Mouse (Mus musculus) lung, postnatal 36 days (tissue): Measurements from ENCODE around the gene Tnfaip6.

ENCODE experiments used
- DNase-seq: peaks from one replicate; pipeline ENCODE4 v3.0.0; 2022; ENCODE audit warnings: mixed read lengths

Tnfaip6 gene

GRCm38 (mm10) chr2:52053502-52053901, 15.7 kb downstream of the Tnfaip6 start:
- DNase-seq, result no peak

GRCm38 (mm10) chr2:52055616-52056015, 17.8 kb downstream of the Tnfaip6 start:
- DNase-seq, result no peak

GRCm38 (mm10) chr2:52057099-52057498, 19.3 kb downstream of the Tnfaip6 start:
- DNase-seq, result no peak

- DNase-seq, result no peak
Observed at GRCm38 (mm10) chr2:52057681-52058080, 19.9 kb downstream of the Tnfaip6 start.

- no peak for DNase-seq
Observed at GRCm38 (mm10) chr2:52068641-52069040, 30.8 kb downstream of the Tnfaip6 start.

GRCm38 (mm10) chr2:52070816-52071215, 33.0 kb downstream of the Tnfaip6 start:
- DNase-seq, result no peak

- DNase-seq, result peak; percentile 2
Observed at GRCm38 (mm10) chr2:52071241-52071991, 33.6 kb downstream of the Tnfaip6 start.

GRCm38 (mm10) chr2:52072065-52072490, 34.3 kb downstream of the Tnfaip6 start:
- peak; percentile 3 for DNase-seq

GRCm38 (mm10) chr2:52072491-52073140, 34.8 kb downstream of the Tnfaip6 start, which contains the start of gene Rif1:
Gene Rif1, plus strand, starts transcription at chr2:52072832.
- peak; percentile 89 for DNase-seq

GRCm38 (mm10) chr2:52073141-52073904, 35.5 kb downstream of the Tnfaip6 start:
- peak; percentile 40 for DNase-seq

- DNase-seq, result no peak
Observed at GRCm38 (mm10) chr2:52078666-52079065, 40.9 kb downstream of the Tnfaip6 start.

GRCm38 (mm10) chr2:52084013-52084412, 46.2 kb downstream of the Tnfaip6 start:
- peak; percentile 9 for DNase-seq

GRCm38 (mm10) chr2:52084571-52084970, 46.8 kb downstream of the Tnfaip6 start:
- DNase-seq, result no peak
